Mouse (Mus musculus): ENCODE measurements at regions not wholly inside any gene's neighbourhood (a gene's known extent, or its start where the extent isn't known, plus 50 kb on each side); places are given as distances from the start of the nearest gene placed in this dataset.

- TF ChIP-seq HCFC1 (IDR thresholded peaks at IDR 0.05; ENCODE audit: borderline replicate concordance, insufficient read depth, low read length), result no peak
- no peak for TF ChIP-seq CHD2 (IDR thresholded peaks at IDR 0.05; ENCODE audit: low read depth, low read length)
These were observed 339.3 kb upstream of the Tmem161b start for GRCm38 (mm10) chr13:83882839-83883238.
